Mouse (Mus musculus) lung, postnatal 0 days (tissue): Measurements from ENCODE around the gene Ces3a. TPM values are rescaled to one million over a fixed set of nuclear protein-coding genes. Genes with fewer than 3 reads are reported as not detected.
"Not testable (repeated sequence)": the region's sequence is repeated elsewhere in the genome, so short reads cannot be mapped to it uniquely, and the experiment has no call there.

Experiments used
- ATAC-seq: fragments of 200-750 bp; cut with Nextera tagmentation; 2 replicates; pipeline ENCODE4 v1.8.0; 2017; ENCODE audit warnings: moderate library complexity
- DNase-seq: peaks from one replicate; pipeline ENCODE4 v3.0.0-alpha.2; 2016; ENCODE audit warnings: low spot score
- H3K27ac ChIP-seq: fragments of 300-500 bp; sonication (generic); 2 replicates; pipeline ENCODE4 v1.5.1; 2014; ENCODE audit warnings: antibody characterized with exemption, mild to moderate bottlenecking, low read length, mixed read lengths
- H3K27me3 ChIP-seq: fragments of 300-500 bp; sonication (generic); replicated peaks from 2 replicates; pipeline ENCODE4 v1.6.1; 2014; ENCODE audit warnings: low read length, mixed read lengths; ENCODE audit not compliant: insufficient read depth
- H3K36me3 ChIP-seq: fragments of 300-500 bp; sonication (generic); 2 replicates; pipeline ENCODE4 v1.6.1; 2014; ENCODE audit warnings: low read length, mixed read lengths; ENCODE audit not compliant: insufficient read depth
- H3K4me1 ChIP-seq: fragments of 300-500 bp; sonication (generic); 2 replicates; pipeline ENCODE4 v1.6.1; 2014; ENCODE audit warnings: antibody characterized with exemption, low read depth, low read length, mixed read lengths; ENCODE audit not compliant: insufficient read depth
- H3K4me2 ChIP-seq: fragments of 300-500 bp; sonication (generic); replicated peaks from 2 replicates; pipeline ENCODE4 v1.6.1; 2014; ENCODE audit warnings: low read depth, mild to moderate bottlenecking, low read length, moderate library complexity, mixed read lengths
- H3K4me3 ChIP-seq: fragments of 300-500 bp; sonication (generic); 2 replicates; pipeline ENCODE4 v1.5.1; 2014; ENCODE audit warnings: low read depth, low read length
- H3K9ac ChIP-seq: fragments of 300-500 bp; sonication (generic); replicated peaks from 2 replicates; pipeline ENCODE4 v1.6.1; 2014; ENCODE audit warnings: low read depth, mild to moderate bottlenecking
- H3K9me3 ChIP-seq: fragments of 300-500 bp; sonication (generic); 2 replicates; pipeline ENCODE4 v1.6.1; 2016; ENCODE audit warnings: low read length, mixed read lengths
- CTCF ChIP-seq: IDR thresholded peaks from 2 replicates; pipeline ENCODE4 v1.5.1; 2016; ENCODE audit warnings: antibody characterized with exemption, mild to moderate bottlenecking
- EP300 ChIP-seq: IDR thresholded peaks from 2 replicates; pipeline ENCODE4 v1.6.1; 2016; ENCODE audit warnings: antibody characterized with exemption, mild to moderate bottlenecking, control low read depth
- WGBS: fragments of 180-500 bp; shearing (Covaris S2); extraction: QIAGEN DNeasy Blood & Tissue Kit; methylation state at CpG from one replicate; pipeline ENCODE4 v1.1.7; 2014; 5-methylcytosine and 5-hydroxymethylcytosine counted together
- polyA plus RNA-seq: library from polyadenylated mRNA; unstranded; fragments of >200 nt; fragmentation: Nextera tagmentation; extraction: Ambion mirVana; gene quantifications from 2 replicates; pipeline ENCODE4 v1.2.1, GENCODE M21; 2015

Ces3a gene
- polyA plus RNA-seq, 1 experiment from 2014 or later, result not detected

DNA sequence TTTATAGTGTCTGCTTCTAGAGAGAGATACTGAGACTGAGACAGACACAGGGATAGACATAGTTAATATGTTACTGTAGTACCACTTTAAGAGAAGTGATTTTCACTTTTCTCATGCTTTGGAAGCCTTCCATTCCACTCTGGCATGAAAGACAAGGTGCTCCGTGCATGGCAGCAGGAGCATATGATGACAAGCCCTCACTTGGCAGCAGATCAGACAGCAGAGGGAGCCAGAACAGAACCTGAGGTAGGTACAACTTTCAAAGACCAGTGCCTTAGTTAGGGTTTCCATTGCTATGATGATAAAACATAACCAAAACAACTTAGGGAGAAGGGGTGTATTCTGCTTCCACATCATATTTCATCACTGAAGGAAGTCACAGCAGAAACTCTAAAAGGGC, 25.3 kb upstream of the Ces3a start:
- ATAC-seq, result no peak
- H3K27ac ChIP-seq, result no peak overlapping the region
- no peaks in the 10 kb centered on the region for H3K27me3 ChIP-seq
- H3K4me1 ChIP-seq, result no peaks in the 10 kb centered on the region
- no peak for TF ChIP-seq CTCF
- TF ChIP-seq EP300, result no peak
- H3K4me3 ChIP-seq, result no peak overlapping the region
- H3K9me3 ChIP-seq, result no peaks in the 10 kb centered on the region
- H3K4me2 ChIP-seq, result no peak overlapping the region
- DNase-seq, result no peak
- no peak overlapping the region for H3K9ac ChIP-seq
- WGBS, result 52% methylated on average over 1 of the region's 1 CpGs
- no peaks in the 10 kb centered on the region for H3K36me3 ChIP-seq

- no peak for ATAC-seq
- Histone ChIP-seq H3K4me2 (no peak overlapping the region), H3K27ac (no peak overlapping the region), H3K4me1 (no peaks in the 10 kb centered on the region), H3K9ac (no peak overlapping the region), H3K27me3 (no peaks in the 10 kb centered on the region), H3K4me3 (no peak overlapping the region), H3K36me3 (no peaks in the 10 kb centered on the region), H3K9me3 (no peaks in the 10 kb centered on the region)
- 64% methylated on average over 2 of the region's 2 CpGs for WGBS
- DNase-seq, result no peak
- peak; percentile 46 for TF ChIP-seq CTCF
- TF ChIP-seq EP300, result no peak
Observed at GRCm38 (mm10) chr8:105025050-105025449, 23.4 kb upstream of the Ces3a start.

DNA sequence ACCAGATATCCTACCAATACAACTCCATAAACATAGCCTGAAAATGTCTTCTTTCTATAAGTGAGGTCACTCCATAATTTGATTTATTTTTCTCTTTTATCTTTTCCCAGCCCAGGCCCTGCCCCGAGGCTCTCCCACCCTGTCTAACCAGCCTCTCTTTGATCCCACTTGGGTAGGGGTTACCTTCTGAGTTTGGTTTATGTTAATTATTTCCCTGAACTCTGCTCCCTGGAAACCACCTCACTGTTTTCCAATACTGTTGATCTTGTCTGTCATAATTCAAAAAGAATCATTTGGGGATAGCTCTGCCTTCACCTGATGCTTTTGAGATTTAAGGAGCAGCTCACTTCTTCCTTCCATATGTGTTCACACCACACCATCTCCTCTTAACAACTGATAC, 4.9 kb upstream of the Ces3a start:
- TF ChIP-seq CTCF (no peak), EP300 (no peak)
- no peak overlapping the region for H3K4me2 ChIP-seq
- ATAC-seq (no peak), DNase-seq (no peak)
- no peak overlapping the region for H3K9ac ChIP-seq
- H3K4me1 ChIP-seq, result no peaks in the 10 kb centered on the region
- no peaks in the 10 kb centered on the region for H3K9me3 ChIP-seq
- H3K36me3 ChIP-seq, result no peaks in the 10 kb centered on the region
- no peak overlapping the region for H3K27ac ChIP-seq
- no peaks in the 10 kb centered on the region for H3K27me3 ChIP-seq
- WGBS, result 19% methylated on average over 1 of the region's 1 CpGs
- H3K4me3 ChIP-seq, result no peak overlapping the region

DNA sequence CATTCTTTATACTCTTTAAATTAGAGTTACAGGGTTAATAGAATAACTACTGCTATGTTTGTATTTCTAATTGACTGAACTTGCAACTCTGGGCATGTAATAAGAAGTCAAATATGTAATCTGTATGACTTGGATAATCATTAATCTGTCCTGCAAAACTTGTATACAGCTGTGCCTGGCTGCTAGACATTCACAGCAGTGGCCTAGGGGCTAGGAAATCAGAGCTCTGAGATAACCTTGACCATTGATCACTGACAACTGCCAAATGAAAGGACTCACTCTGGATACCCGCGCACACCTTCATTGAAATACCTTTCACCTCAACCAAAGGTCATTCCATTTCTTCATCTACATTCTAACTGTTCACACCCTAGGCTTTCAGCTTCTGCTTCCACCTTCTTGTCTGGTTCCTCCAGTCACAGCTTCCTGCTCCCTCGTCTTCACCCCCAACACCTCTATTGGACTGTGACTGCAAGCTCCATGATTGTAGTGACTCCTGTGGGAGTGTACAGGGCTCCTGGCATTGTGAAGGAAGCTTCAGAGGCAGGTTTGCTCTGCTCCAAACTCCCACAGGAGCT, 2.5 kb upstream of the Ces3a start:
- H3K4me1 ChIP-seq, result no peaks in the 10 kb centered on the region
- H3K27ac ChIP-seq, result no peak overlapping the region
- no peaks in the 10 kb centered on the region for H3K9me3 ChIP-seq
- ATAC-seq (no peak), DNase-seq (no peak)
- H3K4me3 ChIP-seq, result no peak overlapping the region
- no peaks in the 10 kb centered on the region for H3K27me3 ChIP-seq
- no peak overlapping the region for H3K4me2 ChIP-seq
- TF ChIP-seq EP300, result no peak
- TF ChIP-seq CTCF, result no peak
- no peaks in the 10 kb centered on the region for H3K36me3 ChIP-seq
- no peak overlapping the region for H3K9ac ChIP-seq
- 58% methylated on average over 3 of the region's 3 CpGs for WGBS

- ATAC-seq, result no peak
- H3K36me3 ChIP-seq, result no peaks in the 10 kb centered on the region
- H3K9ac ChIP-seq, result no peak overlapping the region
- TF ChIP-seq EP300, result no peak
- TF ChIP-seq CTCF, result no peak
- H3K4me3 ChIP-seq, result no peak overlapping the region
- no peak overlapping the region for H3K27ac ChIP-seq
- no peak overlapping the region for H3K4me2 ChIP-seq
- H3K9me3 ChIP-seq, result no peaks in the 10 kb centered on the region
- no peak for DNase-seq
- H3K27me3 ChIP-seq, result no peaks in the 10 kb centered on the region
- H3K4me1 ChIP-seq, result no peaks in the 10 kb centered on the region
- WGBS, result 86% methylated on average over 4 of the region's 4 CpGs
Observed at GRCm38 (mm10) chr8:105056211-105056610, 7.8 kb downstream of the Ces3a start.

DNA sequence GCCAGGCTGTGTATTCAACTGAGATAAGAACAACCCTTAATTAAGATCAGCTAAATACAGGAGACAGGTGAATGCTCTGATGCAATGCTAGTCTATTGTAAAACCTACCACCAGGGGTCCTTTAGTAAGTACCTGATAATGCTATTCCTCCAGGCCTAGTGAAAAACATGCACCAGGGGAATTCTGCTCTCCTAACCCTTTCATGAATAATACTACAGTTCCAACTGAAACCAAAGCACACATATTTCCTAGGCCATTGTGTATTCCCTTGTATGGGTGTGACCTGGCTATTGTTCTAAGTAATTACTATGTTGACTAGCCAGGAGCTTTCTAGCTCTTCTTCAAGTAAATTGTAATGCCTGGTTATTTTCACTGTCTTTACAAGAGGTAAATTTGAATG, 11.7 kb downstream of the Ces3a start:
- no peak for ATAC-seq

GRCm38 (mm10) chr8:105066761-105067160, 18.4 kb downstream of the Ces3a start:
- TF ChIP-seq CTCF (peak; percentile 60), EP300 (no peak)
- Histone ChIP-seq H3K27ac (no peak overlapping the region), H3K36me3 (no peaks in the 10 kb centered on the region), H3K9ac (no peak overlapping the region), H3K27me3 (no peaks in the 10 kb centered on the region), H3K4me1 (no peaks in the 10 kb centered on the region), H3K9me3 (no peaks in the 10 kb centered on the region), H3K4me3 (no peak overlapping the region), H3K4me2 (no peak overlapping the region)
- ATAC-seq (no peak), DNase-seq (peak; percentile 36)
- 0% methylated on average over 1 of the region's 1 CpGs for WGBS

More for the DNA sequence above, 11.7 kb downstream of the Ces3a start:
- H3K9me3 ChIP-seq, result no peaks in the 10 kb centered on the region
- no peak overlapping the region for H3K27ac ChIP-seq
- no peaks in the 10 kb centered on the region for H3K4me1 ChIP-seq
- H3K36me3 ChIP-seq, result no peaks in the 10 kb centered on the region
- H3K4me2 ChIP-seq, result no peak overlapping the region
- TF ChIP-seq EP300, result no peak
- TF ChIP-seq CTCF, result no peak
- no peaks in the 10 kb centered on the region for H3K27me3 ChIP-seq
- H3K4me3 ChIP-seq, result no peak overlapping the region
- no peak for DNase-seq
- H3K9ac ChIP-seq, result no peak overlapping the region

DNA sequence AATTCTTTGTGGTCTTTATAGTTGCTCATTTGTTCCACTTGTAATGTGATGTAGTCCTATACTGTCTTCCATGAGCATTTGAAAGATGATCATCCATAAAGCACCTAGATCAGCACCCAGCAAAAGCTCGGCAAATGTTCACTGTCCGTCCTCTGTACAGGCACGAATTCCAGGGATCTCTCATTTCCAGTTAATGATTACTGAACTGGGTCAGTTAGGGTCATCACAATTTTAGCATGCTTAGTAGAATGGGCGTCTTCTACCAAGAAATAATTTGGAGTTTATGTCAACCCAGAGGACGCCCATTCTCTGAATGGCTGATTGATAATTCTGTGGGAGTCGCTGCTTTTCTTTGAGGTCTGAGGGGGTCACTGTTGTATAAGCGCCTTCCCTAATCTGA, 19.5 kb downstream of the Ces3a start:
- 58% methylated on average over 7 of the region's 7 CpGs for WGBS
- not testable (repeated sequence) for H3K4me3 ChIP-seq, H3K4me2 ChIP-seq, H3K27me3 ChIP-seq, ATAC-seq, H3K36me3 ChIP-seq, H3K27ac ChIP-seq, H3K4me1 ChIP-seq, H3K9me3 ChIP-seq, DNase-seq, H3K9ac ChIP-seq
